Mouse (Mus musculus) forebrain, embryonic 11.5 days (tissue): Measurements from ENCODE around the gene Hapln3. TPM values are rescaled to one million over a fixed set of nuclear protein-coding genes. Genes with fewer than 3 reads are reported as not detected.
A peak's percentile ranks its signal among the peaks of the same experiment; 100 is the strongest.

ENCODE experiments used
- ATAC-seq: fragments of 200-750 bp; cut with Nextera tagmentation; replicated peaks from 2 replicates; pipeline ENCODE4 v1.8.0; 2017; ENCODE audit warnings: moderate TSS enrichment; ENCODE audit not compliant: low FRiP score
- DNase-seq: peaks from one replicate; pipeline ENCODE4 v3.0.0-alpha.2; 2017; ENCODE audit warnings: low spot score
- H3K27ac ChIP-seq: fragments of 300-500 bp; sonication (generic); 2 replicates; pipeline ENCODE4 v1.5.1; 2014; ENCODE audit warnings: low read depth, low read length
- H3K27me3 ChIP-seq: fragments of 300-500 bp; sonication (generic); 2 replicates; pipeline ENCODE4 v1.6.1; 2014; ENCODE audit warnings: mild to moderate bottlenecking, low read length, mixed read lengths; ENCODE audit not compliant: control insufficient read depth, insufficient read depth
- H3K36me3 ChIP-seq: fragments of 300-500 bp; sonication (generic); 2 replicates; pipeline ENCODE4 v1.6.1; 2014; ENCODE audit warnings: mild to moderate bottlenecking, low read length, moderate library complexity, mixed read lengths; ENCODE audit not compliant: control insufficient read depth, insufficient read depth
- H3K4me1 ChIP-seq: fragments of 300-500 bp; sonication (generic); replicated peaks from 2 replicates; pipeline ENCODE4 v1.6.1; 2014; ENCODE audit warnings: low read length, mixed read lengths; ENCODE audit not compliant: control insufficient read depth, insufficient read depth
- H3K4me2 ChIP-seq: fragments of 300-500 bp; sonication (generic); 2 replicates; pipeline ENCODE4 v1.6.1; 2014; ENCODE audit warnings: low read depth, mild to moderate bottlenecking, low read length, moderate library complexity, mixed read lengths; ENCODE audit not compliant: severe bottlenecking
- H3K4me3 ChIP-seq: fragments of 300-500 bp; sonication (generic); 2 replicates; pipeline ENCODE4 v1.5.1; 2014; ENCODE audit warnings: low read depth, low read length
- H3K9ac ChIP-seq: fragments of 300-500 bp; sonication (generic); 2 replicates; pipeline ENCODE4 v1.6.1; 2014; ENCODE audit warnings: low read length
- H3K9me3 ChIP-seq: fragments of 300-500 bp; sonication (generic); 2 replicates; pipeline ENCODE4 v1.6.1; 2016; ENCODE audit warnings: low read length, mixed read lengths; ENCODE audit not compliant: control insufficient read depth
- WGBS: fragments of 180-500 bp; shearing (Covaris S2); extraction: QIAGEN DNeasy Blood & Tissue Kit; methylation state at CpG from one replicate; pipeline ENCODE4 v1.1.7; 2014; 5-methylcytosine and 5-hydroxymethylcytosine counted together
- polyA plus RNA-seq: library from polyadenylated mRNA; unstranded; fragments of >200 nt; fragmentation: Nextera tagmentation; extraction: Ambion mirVana; gene quantifications from 2 replicates; pipeline ENCODE4 v1.2.1, GENCODE M21; 2014

Hapln3 gene
- polyA plus RNA-seq, 1 experiment from 2014 or later, result 1.5 TPM

- no peaks in the 10 kb centered on the region for H3K9me3 ChIP-seq
- 0 out of 2 replicates have a peak, but pooled peaks cover 2% of the 10 kb centered on the region for H3K4me1 ChIP-seq
- H3K4me2 ChIP-seq, result no peak overlapping the region
- H3K27me3 ChIP-seq, result no peaks in the 10 kb centered on the region
- H3K9ac ChIP-seq, result no peak overlapping the region
- 72% methylated on average over 4 of the region's 4 CpGs for WGBS
- ATAC-seq (no peak), DNase-seq (no peak)
- H3K4me3 ChIP-seq, result no peak overlapping the region
- H3K36me3 ChIP-seq, result no peaks in the 10 kb centered on the region
- no peak overlapping the region for H3K27ac ChIP-seq
Observed at GRCm38 (mm10) chr7:79113848-79114247, 17.0 kb downstream of the Hapln3 start.

- ATAC-seq (no peak), DNase-seq (no peak)
- Histone ChIP-seq H3K4me1 (no peaks in the 10 kb centered on the region), H3K9ac (no peak overlapping the region), H3K27me3 (no peaks in the 10 kb centered on the region), H3K9me3 (no peaks in the 10 kb centered on the region), H3K36me3 (no peaks in the 10 kb centered on the region), H3K4me2 (no peak overlapping the region), H3K27ac (no peak overlapping the region), H3K4me3 (no peak overlapping the region)
- WGBS, result 75% methylated on average over 5 of the region's 5 CpGs
Observed at GRCm38 (mm10) chr7:79096492-79096891, 34.3 kb downstream of the Hapln3 start.

GRCm38 (mm10) chr7:79089111-79089510 lies 41.7 kb downstream of the Hapln3 start:
- ATAC-seq, result no peak
- no peak for DNase-seq
- no peaks in the 10 kb centered on the region for H3K9me3 ChIP-seq
- no peaks in the 10 kb centered on the region for H3K27me3 ChIP-seq
- no peak overlapping the region for H3K4me3 ChIP-seq
- no peaks in the 10 kb centered on the region for H3K4me1 ChIP-seq
- WGBS, result 82% methylated on average over 4 of the region's 4 CpGs
- H3K36me3 ChIP-seq, result no peaks in the 10 kb centered on the region
- no peak overlapping the region for H3K4me2 ChIP-seq
- no peak overlapping the region for H3K27ac ChIP-seq
- H3K9ac ChIP-seq, result no peak overlapping the region

- Histone ChIP-seq H3K27me3 (no peaks in the 10 kb centered on the region), H3K4me2 (no peak overlapping the region), H3K4me3 (no peak overlapping the region), H3K27ac (no peak overlapping the region), H3K36me3 (no peaks in the 10 kb centered on the region), H3K4me1 (no peaks in the 10 kb centered on the region), H3K9ac (no peak overlapping the region), H3K9me3 (no peaks in the 10 kb centered on the region)
- peak; percentile 66; the same call in 1 of the 2 replicates for ATAC-seq
- DNase-seq, result peak; percentile 80
- 20% methylated on average over 7 of the region's 7 CpGs for WGBS
Observed at GRCm38 (mm10) chr7:79080572-79081399, 50.0 kb downstream of the Hapln3 start.

- 76% methylated on average over 3 of the region's 3 CpGs for WGBS
- H3K27me3 ChIP-seq, result no peaks in the 10 kb centered on the region
- no peak for DNase-seq
Observed at GRCm38 (mm10) chr7:79079212-79079611, 51.6 kb downstream of the Hapln3 start.

GRCm38 (mm10) chr7:79068231-79068630 lies 62.6 kb downstream of the Hapln3 start:
- Histone ChIP-seq H3K9me3 (no peaks in the 10 kb centered on the region), H3K36me3 (no peaks in the 10 kb centered on the region), H3K27me3 (no peaks in the 10 kb centered on the region), H3K4me1 (no peaks in the 10 kb centered on the region), H3K9ac (no peak overlapping the region), H3K27ac (no peak overlapping the region), H3K4me3 (no peak overlapping the region), H3K4me2 (no peak overlapping the region)
- no peak for ATAC-seq
- DNase-seq, result no peak
- WGBS, result 45% methylated on average over 4 of the region's 4 CpGs

More at GRCm38 (mm10) chr7:79079212-79079611, 51.6 kb downstream of the Hapln3 start:
- Histone ChIP-seq H3K36me3 (no peaks in the 10 kb centered on the region), H3K4me1 (no peaks in the 10 kb centered on the region), H3K4me2 (no peak overlapping the region), H3K4me3 (no peak overlapping the region), H3K27ac (no peak overlapping the region), H3K9ac (no peak overlapping the region), H3K9me3 (no peaks in the 10 kb centered on the region)
- no peak for ATAC-seq

GRCm38 (mm10) chr7:79067466-79067865 lies 63.4 kb downstream of the Hapln3 start:
- ATAC-seq (no peak), DNase-seq (no peak)
- H3K36me3 ChIP-seq, result no peaks in the 10 kb centered on the region
- H3K4me1 ChIP-seq, result no peaks in the 10 kb centered on the region
- H3K27me3 ChIP-seq, result no peaks in the 10 kb centered on the region
- H3K4me2 ChIP-seq, result no peak overlapping the region
- no peaks in the 10 kb centered on the region for H3K9me3 ChIP-seq
- 71% methylated on average over 7 of the region's 7 CpGs for WGBS
- no peak overlapping the region for H3K9ac ChIP-seq
- no peak overlapping the region for H3K27ac ChIP-seq
- no peak overlapping the region for H3K4me3 ChIP-seq
